Mouse (Mus musculus): ENCODE measurements around the gene Ak4.

Gene Ak4

DNA sequence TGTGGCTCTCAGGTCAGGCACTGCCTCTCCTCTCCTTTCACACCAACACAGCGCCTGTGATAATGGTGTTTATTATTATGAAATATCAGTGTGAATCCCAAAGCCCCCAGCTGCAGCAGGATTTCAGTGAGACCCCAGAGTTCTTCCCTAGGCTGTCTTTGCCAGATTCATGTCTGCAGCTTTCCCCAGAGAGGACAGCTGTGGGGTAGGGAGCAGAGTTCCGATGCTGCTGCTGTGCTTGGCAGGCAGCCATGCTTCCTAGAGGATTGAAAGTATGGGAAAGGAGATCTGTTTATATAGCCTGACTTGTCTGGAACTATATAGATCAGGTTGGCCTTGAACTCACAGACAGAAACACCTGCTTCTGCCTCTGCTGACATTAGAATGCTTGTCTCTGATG, 43.0 kb downstream of the Ak4 start:
- DNase-seq: no peak

GRCm38 (mm10) chr4:101466264-101466663, 47.2 kb downstream of the Ak4 start:
- DNase-seq: no peak

GRCm38 (mm10) chr4:101469242-101469641, 50.2 kb downstream of the Ak4 start:
- no peak for DNase-seq

- no peak for DNase-seq
Observed at GRCm38 (mm10) chr4:101470543-101470942, 51.5 kb downstream of the Ak4 start.

- no peak for DNase-seq
Observed at GRCm38 (mm10) chr4:101472767-101473166, 53.7 kb downstream of the Ak4 start.

- no peak for DNase-seq
Observed at GRCm38 (mm10) chr4:101490320-101490917, 71.3 kb downstream of the Ak4 start.

GRCm38 (mm10) chr4:101491704-101492103, 72.6 kb downstream of the Ak4 start:
- DNase-seq: no peak

- no peak for DNase-seq
Observed at GRCm38 (mm10) chr4:101493611-101494197, 74.6 kb downstream of the Ak4 start.

GRCm38 (mm10) chr4:101496188-101496533, 77.1 kb downstream of the Ak4 start:
- no peak for DNase-seq

GRCm38 (mm10) chr4:101496534-101497237, 77.6 kb downstream of the Ak4 start, which contains the start of gene Dnajc6:
TSS of gene Dnajc6 (plus strand) at chr4:101496648.
- peak; percentile 47 for DNase-seq

- peak; percentile 29 for DNase-seq
Observed at GRCm38 (mm10) chr4:101497336-101497735, 78.3 kb downstream of the Ak4 start.

DNA sequence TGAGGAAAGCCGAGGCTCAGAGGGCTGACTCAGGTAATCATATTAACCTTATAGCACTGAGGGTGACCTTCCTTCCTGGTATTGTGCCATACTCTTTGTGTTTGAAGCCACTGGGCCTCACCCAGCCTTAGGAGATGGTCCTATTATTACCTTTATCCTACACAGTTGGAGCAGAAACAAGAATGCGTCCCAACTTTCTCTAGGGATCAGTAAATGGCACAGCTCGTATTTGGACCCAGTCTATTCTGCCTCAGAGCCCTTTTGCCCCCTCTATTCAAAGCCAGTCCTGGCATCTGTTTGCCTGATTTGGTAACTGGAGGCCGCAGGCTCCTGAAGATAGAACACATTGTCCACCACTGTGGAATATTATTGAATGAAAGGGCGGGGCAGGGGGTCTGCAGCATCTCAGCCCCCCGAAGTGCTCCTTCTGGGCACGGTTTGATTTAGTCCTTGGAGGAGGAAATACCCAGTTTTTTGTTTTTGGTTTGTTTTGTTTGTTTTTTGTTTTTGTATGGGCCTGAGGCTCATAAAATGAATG, 85.5 kb downstream of the Ak4 start:
- no peak for DNase-seq

DNA sequence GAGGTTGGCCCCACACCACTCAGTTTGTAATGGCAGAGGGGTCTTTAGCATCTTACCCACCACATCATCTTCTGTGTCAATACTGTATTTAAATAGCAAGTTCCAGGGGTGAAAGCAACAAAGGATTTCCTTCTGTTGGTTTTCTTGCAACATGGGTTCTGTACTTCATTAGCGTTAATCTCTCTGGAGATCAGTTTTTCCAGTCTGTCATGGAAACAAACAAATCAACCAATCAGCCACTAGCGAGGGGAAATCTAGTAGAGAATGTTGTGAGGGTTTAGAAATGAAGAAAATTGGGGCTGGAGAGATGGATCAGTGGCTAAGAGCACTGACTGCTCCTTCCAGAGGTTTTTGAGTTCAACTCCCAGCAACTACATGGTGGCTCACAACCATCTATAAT, 86.9 kb downstream of the Ak4 start:
- DNase-seq: no peak

DNA sequence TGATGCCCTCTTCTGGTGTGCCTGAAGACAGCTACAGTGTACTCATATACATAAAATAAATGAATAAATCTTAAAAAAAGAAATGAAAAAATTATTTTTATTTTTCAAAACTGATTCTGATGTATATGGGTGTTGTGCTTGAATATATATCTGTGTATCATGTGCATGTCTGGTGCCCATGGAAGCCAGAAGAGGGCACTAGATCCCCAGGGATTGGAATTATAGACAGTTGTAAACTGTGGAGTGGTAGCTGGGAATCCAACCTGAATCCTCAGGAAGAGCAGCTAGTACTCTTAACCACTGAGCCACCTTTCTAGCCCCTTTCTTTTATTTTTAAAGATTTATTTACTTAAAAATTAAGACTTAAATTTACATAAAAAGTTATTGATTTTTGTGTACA, 87.3 kb downstream of the Ak4 start:
- no peak for DNase-seq

DNA sequence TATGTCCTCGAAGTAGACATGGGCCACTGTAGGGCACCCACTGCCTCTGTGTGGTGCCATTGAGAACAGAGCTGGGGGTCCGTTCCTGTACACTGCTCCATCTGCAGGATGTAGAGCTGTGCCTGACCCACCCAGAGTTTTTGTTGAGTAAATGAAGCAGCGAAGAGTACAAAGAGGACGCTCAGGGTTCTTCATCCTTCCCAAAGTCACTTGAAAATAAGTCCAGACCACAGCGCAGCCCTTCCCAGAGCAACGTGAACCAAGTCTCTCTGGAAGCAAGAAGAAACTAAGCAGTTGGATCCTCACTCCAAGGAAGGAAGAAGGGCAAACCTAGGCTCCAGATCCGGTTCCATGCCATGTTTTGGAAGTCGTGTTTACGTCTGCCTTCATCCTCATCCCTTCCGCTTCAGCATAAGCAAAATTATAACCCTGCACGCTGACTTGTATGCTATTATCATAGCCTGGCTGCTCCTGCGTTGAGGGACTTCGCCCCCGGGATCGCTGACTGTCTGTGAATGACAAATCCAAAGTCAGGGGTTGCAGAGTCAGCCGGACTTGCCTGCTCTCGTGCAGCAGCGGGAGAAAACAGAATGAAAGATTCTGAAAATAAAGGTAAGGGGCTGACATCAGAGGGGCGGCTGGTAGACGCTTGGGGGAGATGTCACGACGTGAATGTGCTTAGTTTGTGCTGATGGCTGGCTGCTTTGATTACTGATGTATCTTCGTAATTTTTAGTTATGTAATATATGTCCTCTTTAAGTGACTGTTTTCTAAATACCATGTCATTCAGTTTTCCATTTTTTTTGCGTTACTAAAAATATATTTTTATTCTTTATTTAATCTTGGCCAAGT, 88.7 kb downstream of the Ak4 start:
- DNase-seq: peak; percentile 81

DNA sequence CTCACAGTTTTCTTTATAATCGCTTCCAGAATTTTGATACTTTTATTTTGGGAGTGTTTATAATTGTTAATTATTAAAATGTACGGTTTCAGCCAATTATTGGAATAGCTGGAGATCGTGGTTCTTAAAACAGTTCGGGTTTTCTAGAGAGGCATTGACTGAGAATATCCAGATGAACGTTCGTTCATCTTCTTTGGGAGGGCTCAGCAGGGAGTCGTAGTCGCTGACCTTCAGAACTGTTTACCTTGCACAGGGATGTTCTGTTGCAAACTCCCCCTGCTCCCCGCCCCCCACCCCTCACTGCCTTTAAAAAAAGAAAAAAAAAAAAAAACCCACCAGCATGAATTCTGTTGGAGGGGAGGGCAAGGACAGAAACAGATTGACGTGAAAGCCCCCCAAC, 89.4 kb downstream of the Ak4 start:
- no peak for DNase-seq

GRCm38 (mm10) chr4:101508851-101509577, 89.9 kb downstream of the Ak4 start:
- peak; percentile 50 for DNase-seq

- DNase-seq: no peak
Observed at GRCm38 (mm10) chr4:101510111-101510903, 91.2 kb downstream of the Ak4 start.

DNA sequence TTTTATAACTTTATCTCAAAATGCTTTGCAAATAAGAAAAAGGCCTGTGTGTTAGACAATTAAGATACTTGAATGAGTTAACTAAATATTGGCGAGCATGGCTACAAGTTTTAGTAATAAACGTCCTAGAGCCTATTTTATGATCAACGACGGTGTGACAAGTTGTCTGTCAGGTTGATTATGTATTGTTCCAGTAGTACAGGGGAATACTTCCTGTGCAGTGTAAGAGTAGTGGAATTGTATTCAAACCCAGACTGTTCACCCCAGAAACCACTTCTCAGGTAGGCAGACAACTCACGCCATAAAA, 91.8 kb downstream of the Ak4 start:
- no peak for DNase-seq

DNA sequence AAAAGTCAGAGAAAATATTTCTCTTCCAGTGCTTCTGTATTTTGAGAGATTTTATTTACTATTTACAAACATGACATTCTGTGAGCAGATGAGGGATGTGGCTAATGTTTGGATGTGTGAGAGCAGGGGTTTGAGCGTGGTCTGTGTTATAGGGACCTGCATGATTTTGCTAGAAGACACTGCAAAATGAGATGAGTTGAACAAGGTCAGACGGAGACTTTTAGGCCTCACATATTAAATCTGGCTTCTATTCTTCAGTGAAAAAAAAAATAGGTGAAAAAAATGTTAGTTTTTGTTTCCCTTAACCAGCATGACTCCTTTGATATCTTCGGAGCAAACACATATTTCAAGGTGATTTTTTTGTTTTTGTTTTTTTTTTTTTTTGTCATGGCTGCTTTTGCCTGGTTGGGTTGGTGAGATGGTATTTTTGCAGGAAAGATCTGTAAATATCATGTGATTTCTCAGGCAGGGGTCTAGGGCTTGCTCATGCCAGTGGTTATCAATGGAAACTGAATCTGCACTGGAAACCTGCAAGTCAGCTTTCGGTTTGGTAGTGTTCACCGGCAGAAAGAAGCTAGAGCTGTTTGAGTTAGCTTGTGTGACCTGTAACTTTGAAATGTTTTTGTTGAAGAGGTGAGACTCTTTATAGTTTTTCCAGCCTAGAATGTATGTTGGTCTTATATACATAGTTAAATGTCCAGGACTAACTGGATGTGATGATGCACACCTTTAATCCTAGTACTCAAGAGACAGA, 92.9 kb downstream of the Ak4 start:
- no peak for DNase-seq

- DNase-seq: no peak
Observed at GRCm38 (mm10) chr4:101513251-101513650, 94.2 kb downstream of the Ak4 start.
